Mouse (Mus musculus) adrenal gland, adult (tissue): Measurements from ENCODE around the gene Kif14.

Source experiments
- DNase-seq, 2 experiments: peaks; one replicate each; pipeline ENCODE4 v3.0.0; 2022 to 2023; ENCODE audit warnings: low spot score in 1 of 2; ENCODE audit not compliant: inconsistent age in 2 of 2

Kif14 gene

DNA sequence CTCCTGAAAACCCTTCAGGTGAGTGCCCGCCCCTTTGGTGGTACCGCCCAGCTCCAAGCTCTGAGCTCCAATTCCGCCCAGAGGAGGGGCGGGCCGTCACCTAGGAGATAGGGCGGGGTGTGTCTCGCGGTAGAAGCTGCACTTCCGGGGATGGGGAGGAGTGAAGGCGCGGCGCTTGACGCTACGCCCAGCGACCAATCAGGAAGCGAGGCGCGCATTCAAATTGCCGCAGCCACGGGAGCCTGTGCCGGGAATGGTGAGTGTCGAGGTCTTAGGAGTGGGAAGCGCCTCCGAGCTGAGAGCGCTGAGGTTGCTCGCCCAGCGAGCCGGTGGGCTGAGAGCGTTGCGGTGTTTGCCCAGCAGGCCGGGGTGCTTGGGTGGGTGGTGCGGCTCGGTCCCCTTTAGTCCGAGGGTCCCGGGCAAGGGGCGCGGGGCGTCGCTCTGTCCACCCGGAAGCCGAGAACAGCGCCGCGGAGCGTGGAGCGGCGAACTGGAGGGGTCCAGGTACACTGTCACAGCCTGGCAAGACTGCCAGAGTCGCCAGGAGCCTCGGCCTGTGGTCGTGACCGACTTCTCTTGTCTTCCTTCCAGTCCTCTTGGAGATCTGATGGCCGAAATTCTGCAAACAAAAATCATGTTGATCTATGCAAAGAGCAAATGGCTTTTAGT, at the start of gene Kif14:
Gene Kif14 (plus strand): TSS at position 201 of the 669 bp plus-strand sequence.
- peak; percentile 95 to 98 for DNase-seq

DNA sequence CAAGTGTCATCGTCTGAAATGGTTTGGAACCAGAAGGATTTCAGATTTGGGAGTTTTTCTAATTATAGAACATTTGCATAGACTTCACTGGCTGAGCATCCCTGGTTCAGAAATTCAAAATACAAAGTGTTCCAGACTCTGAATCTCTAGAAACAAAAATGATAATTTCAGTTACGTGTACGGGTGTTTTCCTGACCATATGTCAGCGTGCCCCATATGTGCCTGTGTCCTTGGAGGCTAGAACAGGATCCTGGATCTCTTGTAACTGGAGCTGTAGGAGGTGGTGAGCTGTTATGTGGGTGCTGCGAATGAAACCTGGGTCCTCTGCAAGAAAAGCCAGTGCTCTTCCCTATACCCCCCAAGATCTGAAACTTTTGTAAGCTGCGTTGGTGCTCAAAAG, 47.8 kb upstream of the Kif14 start:
- no peak for DNase-seq

DNA sequence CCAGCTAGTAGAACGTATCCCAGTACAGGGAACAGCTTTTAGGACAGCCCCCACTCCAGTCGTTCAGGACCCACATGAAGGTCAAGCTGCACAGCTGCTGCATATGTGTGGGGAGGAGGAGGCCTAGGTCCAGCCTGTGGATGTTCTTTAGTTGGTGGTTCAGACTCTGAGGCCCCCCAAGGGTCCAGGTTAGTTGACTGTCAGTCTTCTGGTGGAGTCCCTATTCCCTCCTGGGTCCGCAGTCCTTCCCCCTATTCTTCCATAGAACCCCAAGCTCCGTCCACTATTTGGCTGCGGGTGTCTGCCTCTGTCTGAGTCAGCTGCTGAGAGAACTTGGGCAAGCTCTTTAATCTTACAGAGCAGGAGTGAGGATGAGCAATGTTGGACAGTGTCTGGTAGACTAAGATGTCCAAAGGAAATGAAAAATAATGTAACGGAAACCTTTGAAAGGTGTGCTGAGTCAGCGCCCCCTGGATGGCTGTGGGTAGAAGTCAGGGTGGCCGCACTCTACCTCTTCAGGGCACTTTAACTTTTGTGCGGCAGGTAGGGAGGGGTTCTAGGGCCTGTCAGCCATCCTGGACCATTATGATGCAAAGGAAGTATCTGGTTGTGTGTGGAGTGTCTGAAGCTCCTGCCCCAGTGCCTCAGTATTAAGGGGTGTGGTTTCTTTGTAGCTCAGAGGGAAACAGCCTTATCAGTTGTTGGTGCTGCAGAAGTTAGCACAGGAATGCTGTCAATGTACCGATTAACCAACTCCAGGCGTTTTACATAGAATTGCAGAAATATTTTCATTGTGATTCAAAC, 38.8 kb upstream of the Kif14 start:
- DNase-seq = no peak

DNA sequence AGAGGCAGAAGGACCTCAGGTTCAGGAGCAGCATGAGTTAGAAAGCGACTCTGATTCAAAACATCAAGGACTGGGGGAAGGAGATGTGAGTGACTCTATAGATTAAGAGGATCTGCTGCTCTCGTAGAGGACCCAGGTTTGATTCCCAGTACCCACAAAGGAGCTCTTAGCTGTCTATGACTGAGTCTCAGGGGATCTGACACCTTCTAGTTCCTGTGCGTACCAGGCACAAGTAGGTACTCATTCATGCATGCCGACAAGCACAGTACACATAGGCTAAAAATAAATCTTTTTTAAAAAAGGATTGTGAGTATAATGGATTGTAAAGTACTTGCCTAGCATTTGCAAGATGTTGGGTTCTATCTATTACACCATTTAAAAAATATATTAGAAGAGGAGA, 37.2 kb upstream of the Kif14 start:
- DNase-seq = no peak

DNA sequence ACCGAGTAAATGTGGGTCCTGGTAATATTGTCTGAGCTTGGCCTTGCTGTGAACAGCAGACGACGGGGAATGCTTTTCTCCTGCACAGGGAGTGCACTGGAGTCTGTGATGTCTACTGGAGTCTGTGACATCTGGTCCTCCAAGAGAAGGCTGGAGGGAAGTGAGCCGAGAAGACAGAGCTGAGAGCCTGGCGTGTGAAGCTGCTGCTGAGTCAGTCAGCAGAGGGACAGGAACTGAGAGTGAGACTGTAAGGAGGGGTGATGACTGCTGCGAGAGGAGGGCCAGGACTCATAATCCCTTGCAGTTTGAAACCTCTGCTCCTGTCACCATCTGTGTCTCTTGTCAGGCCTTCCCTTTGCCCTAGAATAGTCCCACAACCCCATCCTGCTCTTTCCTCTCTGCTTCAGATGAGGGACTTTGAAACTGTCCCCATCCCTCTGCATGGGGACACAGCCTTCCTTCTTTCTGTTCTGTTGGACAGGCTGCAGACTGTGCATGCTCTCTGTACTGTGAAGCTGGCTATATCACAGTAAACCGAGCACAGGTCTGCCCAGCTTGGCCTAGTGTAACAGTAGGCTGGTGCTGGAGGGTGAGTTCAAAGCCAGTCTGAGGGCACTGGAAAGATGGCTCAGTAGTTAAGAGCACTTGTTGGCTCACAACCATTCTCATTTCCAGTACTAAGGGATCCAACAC, 35.9 kb upstream of the Kif14 start:
- DNase-seq = no peak

DNA sequence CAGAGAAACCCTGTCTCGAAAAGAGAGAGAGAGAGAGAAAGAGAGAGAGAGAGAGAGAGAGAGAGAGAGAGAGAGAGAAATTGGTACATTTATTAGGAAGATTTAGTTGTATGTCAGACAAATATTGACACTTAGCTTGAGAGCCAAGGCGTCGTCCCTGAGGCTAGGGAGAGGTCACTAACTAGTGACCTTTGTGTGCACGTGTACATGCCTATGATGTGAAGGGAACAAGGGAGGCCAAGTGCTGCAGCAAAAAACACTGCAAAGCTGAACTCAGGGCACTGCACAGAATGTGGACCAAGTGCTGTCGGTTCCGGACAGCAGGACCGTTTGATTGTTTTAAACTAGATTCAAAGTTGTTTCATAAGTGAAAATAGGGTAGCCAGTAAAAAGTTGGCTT, 25.4 kb upstream of the Kif14 start:
- no peak for DNase-seq

DNA sequence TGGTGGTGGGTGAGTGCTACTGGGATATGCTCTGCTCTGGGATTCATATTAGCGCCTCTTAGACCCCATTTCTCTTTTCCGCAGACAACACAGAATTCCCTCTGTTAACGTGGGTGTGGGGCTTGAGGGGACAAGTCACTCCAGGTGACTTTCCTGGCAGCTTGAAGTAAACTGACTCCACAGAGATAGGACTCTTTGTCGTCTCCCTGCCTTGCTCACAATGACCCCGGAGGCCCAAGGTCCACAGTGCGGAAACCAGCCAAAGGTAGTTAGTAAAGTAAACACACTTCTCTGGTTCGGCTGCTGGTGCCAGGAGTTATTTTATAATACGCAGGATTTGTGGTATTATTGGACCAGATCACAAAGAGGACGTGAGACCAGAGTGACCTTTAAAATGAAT, 23.3 kb upstream of the Kif14 start:
- no peak for DNase-seq

DNA sequence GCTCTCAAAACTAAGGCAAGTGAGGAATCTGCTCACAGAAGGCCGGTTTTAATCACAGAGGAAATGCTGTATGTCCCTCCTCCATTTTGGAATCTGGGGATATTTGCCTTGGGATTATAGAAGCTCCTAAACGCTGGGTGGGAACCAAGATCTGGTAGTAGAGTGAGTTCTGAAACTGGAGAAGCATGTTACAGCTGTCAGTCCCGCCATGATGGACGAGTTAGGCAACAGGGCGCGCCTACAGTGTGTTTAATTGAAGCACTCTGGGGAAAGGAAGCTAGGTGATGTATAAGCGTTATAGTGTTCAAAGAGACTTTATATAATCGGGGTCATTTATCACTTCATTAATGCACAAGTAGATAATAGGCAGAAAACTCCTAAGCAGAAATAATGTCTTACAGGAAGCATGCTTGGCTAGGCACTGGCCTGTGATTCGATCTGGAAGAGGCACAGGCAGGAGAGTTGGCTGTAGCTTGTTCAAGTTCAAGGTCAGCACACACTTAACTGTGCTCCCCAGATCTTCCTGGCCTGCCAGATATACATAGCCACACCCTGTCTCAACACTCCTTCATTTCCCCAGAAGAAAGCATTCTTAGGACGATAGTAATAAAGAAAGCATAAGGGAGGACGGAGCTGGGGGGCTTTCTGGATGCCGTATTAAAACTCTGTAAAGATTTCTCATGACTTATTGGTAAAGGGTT, 21.4 kb upstream of the Kif14 start:
- no peak for DNase-seq

DNA sequence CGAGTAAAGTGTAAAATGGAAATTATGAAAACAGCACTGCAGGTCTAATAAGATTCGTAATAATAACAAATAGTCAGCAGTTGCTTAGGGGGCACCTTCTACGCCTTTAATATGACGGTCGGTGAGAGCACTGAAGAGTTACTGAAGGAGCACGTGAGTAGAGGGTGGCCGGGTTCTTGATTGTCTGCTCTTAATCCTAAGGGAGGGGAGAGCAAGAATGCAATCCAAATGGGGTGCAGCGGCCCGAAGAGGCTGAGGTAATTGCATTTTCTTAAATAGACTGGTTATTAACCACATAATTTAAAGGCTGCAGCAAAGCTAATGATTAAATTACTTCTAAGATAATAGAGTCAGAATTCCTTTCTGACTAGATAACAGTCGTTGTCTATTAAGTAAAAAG, 19.2 kb upstream of the Kif14 start:
- DNase-seq = no peak

DNA sequence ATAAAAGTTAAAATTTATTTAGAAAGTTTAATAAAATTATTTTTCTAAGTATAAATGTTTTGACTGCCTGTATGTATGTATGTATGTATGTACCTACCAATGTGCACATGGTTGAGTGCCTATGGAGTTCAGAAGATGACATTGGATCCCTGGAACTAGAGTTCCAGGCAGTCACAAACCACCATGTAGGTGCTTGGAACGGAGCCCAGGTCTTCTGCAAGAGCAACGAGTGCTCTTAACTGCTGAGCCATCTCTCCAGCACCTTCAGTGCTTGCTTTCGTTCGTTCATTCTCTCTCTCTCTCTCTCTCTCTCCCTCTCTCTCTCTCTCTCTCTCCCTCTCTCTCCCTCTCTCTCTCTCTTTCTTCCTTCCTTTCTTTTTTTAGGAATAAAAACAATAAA, 18.8 kb upstream of the Kif14 start:
- no peak for DNase-seq

DNA sequence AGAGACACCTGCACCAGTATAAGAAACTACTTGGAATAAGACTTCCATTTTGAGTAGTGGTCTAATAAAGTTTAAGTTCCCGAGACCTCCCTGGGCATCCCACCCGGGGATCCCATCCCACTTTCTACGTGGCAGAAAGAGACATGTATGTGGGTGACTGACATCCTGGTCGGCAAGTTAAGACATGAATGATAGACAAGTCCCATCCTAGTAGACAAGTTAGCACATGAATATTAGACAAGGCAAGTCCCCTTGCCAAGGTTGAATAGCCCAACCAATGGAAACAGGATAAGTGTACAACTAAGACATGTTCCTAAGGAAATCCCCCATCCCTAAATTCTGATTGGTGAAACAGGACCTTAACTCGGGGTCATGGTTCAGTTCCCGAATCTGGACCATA, 16.6 kb upstream of the Kif14 start:
- no peak for DNase-seq

DNA sequence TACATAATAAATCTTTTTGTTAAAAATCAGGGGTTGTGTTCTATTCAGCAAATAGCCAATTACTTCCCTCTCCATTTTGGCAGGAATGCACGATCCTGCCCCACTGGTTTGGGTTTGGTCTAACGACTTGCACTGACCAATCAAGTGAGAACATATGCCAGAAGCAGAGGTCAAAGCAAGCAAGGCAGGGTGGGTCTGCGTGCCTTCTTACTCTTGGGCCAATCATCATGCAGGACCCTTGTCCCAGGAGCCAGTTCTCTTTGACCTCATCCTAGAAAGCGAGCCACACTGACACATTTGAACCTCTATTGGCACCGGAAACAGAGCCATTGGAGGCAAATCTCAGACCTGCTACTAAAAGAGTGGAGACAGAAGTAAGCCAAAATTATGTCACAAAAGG, 15.9 kb upstream of the Kif14 start:
- no peak for DNase-seq

DNA sequence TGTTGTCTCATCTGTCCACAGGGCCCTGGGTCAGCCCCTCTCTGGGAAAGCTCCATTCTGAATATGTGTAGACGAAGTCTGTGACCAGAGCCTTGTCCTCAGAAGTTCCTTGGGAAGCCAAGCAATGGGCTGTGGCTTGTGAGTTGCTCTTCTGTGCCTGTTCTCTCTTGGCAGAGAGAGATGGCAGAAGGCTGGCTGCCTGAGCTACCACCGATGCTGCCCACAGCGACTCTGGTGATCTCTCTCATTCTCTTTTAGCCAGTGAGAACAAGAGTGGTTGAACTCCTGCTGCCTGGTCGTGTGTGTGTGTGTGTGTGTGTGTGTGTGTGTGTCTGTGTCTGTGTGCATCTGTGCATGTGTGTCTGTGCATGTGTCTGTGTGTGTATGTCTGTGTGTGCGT, 13.7 kb upstream of the Kif14 start:
- DNase-seq = no peak

DNA sequence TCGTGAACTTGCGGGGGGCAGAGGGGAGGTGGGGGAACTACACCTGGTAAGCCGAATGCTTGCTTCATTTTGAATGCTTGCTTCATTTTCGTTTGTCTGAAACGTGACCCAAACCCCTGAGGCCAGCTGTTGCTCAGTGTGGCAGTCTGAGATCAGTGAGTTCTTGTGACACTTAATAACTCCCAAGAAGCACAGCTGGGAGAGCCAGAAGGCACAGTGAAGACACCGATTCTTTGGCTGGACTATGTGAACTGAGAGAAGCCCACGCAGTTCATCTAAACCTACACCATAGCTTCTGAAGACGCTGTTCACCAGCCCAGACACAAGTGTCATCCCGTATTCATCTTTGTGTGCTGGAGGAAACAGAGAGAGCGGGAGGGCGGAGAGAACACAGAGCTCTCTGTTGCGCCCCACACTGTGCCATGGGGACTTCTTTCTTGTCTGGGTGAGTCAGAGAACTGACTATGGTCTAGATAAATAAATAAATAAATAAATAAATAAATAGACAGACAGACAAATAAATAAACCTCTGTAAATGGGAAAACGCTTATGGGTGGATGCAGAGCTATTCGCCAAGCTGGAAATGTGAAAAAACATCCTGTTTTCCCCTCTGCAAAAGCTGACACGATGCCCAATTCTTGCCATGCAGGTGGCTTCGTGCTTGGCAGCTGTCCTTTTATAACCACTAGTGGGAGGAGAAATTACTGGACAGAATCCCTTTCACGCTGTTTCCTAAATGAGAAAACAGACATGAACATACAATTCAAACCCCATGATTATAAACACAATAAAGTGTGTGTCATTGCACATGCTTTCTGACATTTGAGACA, 10.2 kb upstream of the Kif14 start:
- no peak for DNase-seq

DNA sequence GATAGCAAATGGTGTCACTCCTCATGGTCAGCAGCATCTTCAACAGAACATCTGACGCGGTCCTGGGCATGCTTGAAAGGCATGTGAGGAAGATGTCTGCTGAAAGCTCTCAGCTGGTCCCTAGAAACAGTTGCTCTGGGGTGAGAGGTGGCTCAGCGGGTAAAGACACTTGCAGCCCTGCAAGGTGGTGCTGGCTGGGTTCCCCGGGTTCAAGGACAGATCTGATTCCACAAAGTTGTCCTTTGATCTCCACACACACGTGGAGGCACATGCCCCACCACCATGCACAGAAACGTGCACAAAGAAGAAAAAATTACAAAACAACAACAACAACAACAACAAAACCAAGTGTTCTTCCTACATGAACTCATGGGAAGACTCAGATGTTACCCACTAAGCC, 9.4 kb upstream of the Kif14 start:
- no peak for DNase-seq

DNA sequence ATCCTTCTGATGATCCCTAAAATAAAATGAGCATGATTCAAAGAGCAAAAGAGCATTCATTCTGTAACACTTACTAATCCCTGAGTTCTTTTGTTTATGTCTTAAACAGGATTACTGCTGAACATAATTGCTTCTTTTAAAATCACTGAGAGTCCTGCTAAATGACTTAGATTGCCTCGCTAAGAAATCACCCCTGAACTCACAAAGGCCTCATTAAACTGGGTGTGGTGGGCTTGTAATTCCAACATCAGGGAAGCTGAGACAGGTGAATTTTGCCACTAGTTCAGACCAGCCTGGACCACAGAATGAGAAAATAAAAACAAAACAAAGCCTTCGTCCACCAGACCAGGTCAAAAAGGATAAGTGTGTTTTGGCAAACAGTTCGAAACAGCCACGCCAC, 8.7 kb upstream of the Kif14 start:
- no peak for DNase-seq

DNA sequence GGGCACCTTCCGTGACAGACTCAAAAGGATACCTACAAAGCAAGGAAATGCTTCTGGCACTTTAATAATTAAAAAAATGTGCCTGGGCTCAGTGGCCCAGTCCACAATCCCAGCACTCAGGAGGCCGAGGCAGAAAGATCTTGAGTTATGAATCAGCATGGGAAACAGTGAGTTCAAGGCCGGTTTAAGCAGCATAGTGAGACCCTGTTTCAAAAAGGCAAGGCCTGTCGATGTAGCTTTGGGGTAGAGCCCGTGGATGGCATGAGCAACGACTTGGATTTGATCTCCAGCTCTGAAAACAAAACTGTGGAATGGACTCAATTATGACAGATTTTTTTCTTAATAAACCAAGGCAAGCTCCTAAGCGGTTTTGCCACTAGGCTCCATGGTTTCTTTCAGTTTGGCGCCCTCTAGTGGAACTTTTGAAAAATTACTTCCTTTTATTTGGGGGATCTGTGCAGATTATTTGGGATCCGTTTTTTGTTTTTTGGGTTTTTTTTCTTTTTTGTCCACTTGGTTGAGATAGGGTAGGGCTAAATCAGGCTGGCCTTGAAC, 7.4 kb upstream of the Kif14 start:
- DNase-seq = peak; percentile 17 to 81

DNA sequence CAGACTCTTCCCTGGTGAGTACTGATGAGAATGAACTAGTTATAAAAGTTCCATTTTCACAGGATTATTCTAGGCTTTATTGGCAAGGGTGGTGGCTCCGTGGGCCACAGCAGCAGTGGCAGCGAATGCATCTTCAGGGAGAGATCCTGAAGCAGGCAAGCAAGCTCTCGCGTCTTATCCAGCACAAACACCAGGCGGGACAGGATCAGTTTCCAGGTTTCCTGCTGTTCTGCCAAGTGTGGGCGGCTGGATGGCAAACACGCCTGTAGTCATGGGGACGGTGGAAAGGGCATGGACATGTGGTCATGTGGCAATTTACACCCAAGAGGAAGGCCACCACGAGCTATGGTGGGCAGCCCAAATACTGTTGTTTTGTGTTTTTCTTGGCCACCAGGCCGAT, 3.7 kb upstream of the Kif14 start:
- DNase-seq = no peak

DNA sequence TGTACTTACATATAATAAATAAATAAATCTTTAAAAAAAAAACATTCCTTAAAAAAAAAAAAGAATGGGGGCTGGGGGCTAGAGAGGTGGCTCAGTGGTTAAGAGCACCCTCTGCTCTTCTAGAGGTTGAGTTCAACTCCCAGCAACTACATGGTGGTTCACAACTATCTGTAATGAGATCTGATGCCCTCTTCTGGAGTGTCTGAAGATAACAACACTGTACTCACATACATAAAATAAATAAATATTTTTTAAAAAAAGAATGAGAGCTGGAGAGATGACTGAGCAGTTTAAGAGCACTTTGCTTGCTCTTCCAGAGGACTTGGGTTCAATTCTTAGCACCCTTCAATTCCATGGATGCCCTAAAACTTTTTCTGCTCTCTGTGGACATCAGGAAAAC, 975 bp upstream of the Kif14 start:
- no peak for DNase-seq

DNA sequence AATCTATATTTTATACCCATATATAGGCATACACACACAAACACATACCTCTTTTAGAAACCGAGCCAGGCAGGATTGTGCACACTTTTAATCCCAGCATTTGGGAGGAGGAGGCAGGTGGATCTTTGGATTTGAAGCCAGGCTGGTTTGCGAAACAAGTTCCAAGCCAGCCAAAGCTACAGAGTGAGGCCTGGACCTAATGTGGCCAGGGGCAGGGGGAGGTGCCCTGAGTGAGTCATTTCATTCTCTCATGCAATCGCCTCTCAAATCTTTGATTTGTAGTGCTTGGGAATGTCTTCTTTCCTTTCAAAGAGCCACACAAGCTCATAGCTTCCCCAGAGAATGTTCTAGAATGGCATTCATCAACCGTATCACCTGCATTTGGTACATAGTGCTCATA, 3.3 kb downstream of the Kif14 start:
- DNase-seq = peak in 1 of 2 experiments; percentile 63
